Mouse (Mus musculus) right cerebral cortex, postnatal 10 days (tissue): ENCODE measurements at regions not wholly inside any gene's neighbourhood (a gene's known extent, or its start where the extent isn't known, plus 50 kb on each side); places are given as distances from the start of the nearest gene placed in this dataset.

Source experiments
- DNase-seq, 2 experiments: peaks; one replicate each; pipeline ENCODE4 v3.0.0; 2021; ENCODE audit warnings: low spot score in 2 of 2

GRCm38 (mm10) chr17:83935232-83935631 lies 87.5 kb upstream of the Haao start:
- DNase-seq, result no peak

DNA sequence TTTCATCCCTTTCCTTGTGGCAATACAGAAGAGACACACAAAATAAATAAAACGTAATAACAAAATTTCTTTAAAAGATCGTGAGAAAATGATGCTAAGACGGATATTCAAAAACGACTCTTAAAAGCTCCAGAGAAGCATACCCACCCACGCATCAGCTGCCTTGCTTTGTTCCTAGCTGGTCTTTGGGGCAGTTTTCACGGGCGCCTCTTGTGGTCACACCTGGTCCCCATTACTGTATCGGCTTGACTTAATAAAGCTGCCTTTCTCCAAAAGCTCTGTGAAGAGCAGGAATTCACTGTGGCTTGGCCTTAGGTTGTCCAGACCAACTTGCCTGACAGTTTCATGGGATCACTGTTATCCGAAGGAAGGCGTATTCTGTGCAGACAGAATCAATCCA lies 86.0 kb upstream of the Haao start:
- DNase-seq, result no peak

- DNase-seq, result no peak
Observed at GRCm38 (mm10) chr17:83930401-83930800, 82.6 kb upstream of the Haao start.

DNA sequence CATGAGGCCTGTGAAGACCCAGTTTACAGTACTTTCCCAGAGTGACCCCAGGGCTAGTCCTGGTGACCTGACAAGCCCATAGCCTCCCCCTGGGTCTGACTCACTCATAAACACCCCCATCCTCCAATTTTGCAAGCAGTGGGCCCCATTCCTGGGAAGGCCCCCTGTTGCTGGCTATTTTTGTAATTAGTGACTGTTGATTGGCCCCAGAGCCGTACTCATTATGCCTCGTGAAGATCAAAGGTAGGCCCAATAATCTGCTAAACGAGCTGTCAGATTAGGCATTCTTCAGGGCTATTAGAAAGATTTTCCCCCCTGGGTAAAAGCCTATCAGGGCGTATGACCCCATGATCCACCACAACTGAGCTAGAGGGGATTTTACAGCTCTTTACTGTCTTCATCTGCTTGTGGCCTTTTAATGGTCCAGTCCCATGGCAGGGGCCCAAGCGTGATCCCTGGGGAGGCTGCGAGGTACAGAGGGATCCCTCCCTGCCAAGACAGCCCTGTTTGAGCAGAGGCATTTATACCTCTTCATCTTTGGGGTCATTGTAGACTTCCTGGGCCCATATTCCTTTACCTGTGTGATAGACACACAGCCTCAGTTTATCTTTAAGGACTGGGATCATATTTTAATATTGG lies 80.1 kb upstream of the Haao start:
- DNase-seq, result no peak

- no peak for DNase-seq
Observed at GRCm38 (mm10) chr17:83924259-83924922, 76.6 kb upstream of the Haao start.

- no peak for DNase-seq
Observed at GRCm38 (mm10) chr17:83920894-83921293, 73.1 kb upstream of the Haao start.

DNA sequence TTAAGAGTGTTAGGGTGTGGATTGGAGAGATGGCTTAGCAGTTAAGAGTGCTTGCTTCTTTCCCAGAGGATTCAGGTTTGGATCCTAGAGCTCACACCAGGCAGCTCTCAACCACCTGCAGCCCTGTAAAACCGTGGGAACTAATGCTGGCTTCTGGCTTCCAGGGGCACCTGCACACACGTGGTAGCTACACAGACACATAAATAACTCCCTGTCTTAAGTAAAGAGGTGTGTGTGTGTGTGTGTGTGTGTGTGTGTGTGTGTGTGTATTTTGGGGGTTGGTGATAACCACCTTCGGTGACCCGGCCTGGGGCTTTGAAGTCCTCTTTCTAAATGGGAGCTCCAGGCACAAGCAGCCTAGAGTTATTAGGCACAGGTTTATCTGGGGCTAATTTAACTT lies 72.5 kb upstream of the Haao start:
- DNase-seq, result no peak

DNA sequence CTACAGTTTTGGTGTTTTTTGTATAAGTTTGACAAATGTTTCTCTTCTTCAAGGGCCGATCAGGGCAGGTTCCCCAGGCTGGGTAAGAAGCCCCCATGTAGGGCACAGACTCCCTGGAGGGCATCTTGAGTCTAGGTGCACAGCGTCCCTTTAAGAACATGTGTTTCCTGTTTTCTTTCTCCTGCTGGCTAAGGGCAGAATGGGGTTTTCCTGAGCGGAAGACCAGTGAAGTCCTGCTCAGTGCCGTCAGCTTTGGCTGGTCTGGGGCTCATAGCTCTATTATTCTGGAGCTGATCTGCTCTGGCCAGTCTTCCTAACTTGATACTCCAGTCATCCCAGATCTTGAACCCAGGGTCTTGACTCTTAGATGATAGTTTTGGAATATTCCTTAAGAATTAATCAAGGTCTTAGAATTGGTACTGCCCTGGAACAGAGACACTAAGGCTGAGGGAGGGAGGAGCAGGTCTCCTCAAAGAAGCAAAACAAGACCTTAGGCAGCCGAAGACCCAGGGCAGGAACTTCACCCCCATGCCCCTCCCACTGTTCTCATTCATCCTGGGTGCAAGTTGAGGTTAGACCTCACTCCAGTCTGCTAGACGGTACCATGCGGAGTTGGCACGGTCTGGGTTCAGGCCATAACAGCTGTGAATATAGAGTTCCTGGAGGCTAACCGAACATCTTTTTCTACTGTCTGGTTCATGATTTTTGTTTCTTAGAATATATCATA lies 70.8 kb upstream of the Haao start:
- no peak for DNase-seq

GRCm38 (mm10) chr17:83917781-83918180 lies 70.0 kb upstream of the Haao start:
- DNase-seq, result no peak

DNA sequence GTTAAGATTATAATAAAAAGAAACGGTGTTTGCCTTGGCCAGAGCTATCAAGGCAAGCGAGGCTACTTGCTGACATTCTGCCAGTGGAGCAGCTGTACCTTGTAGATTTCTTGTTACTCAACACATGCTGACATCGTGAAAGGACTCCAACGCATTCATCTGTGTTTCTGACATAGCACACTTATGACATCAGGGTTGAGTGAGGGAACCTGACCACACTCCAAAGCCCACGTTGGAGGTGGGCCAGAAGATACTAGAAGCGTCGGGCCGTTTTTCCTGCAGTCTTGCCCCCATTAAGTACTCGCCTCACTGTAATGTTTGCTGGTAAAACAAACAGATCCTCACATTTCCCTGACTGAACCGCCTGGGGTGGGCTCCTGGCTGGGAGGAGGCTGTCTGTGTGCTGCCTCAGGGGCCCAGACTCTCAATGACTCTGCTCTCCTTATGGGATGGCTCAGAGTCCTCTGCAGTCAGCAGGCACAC lies 69.0 kb upstream of the Haao start:
- DNase-seq, result no peak

GRCm38 (mm10) chr17:83915034-83915433 lies 67.3 kb upstream of the Haao start:
- no peak for DNase-seq

- no peak for DNase-seq
Observed at GRCm38 (mm10) chr17:83914603-83915002, 66.8 kb upstream of the Haao start.

DNA sequence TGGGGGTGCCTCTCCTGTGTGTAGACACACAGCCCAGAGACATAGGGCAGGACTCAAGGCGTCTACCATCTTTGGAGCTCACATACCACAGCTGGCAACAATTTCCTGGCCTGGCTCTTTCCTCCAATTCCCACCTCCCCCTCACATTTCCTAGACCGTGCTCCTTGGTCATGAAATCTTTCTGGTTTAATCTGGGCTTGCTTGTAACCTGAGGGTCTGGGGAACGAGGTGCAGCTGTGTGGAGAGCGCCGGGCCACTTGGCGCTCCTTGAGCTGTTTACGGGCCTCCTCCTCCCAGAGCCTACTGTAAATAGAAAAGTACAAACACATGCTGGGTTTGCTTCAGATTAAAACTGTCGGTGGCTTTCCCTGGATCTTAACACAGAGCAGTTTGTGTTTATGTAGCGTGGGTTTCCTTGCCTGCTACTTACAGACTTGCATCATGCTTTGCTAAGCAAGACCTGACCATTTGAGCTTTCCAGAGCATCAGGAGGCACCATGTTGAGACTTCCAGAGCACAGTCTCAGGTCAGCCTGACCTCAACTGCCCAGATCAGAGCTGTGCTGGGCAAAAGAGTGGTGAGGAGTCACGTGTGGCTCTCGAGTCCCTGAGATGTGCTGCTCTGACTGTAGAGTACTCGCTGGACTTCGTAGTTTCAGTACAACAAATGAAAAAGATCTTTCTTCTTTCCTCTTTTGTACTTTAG lies 66.1 kb upstream of the Haao start:
- no peak for DNase-seq

DNA sequence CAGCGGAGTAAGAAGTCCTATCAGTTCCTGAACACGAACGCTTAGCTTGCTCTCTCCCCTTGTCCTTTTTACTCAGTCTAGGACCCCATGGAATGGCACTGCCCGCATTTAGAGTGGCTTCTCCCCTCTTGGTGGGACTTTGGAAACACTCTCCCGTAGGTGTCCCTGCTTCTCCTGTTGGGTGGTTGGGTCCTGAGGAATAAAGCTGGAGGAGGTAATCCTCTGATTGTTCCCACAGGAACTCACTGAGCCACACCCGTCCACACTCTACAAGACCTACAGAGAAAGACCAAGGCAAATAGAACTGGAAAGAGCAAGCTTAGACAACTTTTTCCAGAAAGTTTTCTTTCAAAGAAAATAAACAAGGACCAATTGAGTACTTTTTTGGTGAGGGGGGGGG lies 64.7 kb upstream of the Haao start:
- no peak for DNase-seq

- no peak for DNase-seq
Observed at GRCm38 (mm10) chr17:83908811-83909210, 61.0 kb upstream of the Haao start.

GRCm38 (mm10) chr17:83907538-83907937 lies 59.8 kb upstream of the Haao start:
- DNase-seq, result no peak

GRCm38 (mm10) chr17:83906751-83907537 lies 59.2 kb upstream of the Haao start:
- DNase-seq, result no peak

DNA sequence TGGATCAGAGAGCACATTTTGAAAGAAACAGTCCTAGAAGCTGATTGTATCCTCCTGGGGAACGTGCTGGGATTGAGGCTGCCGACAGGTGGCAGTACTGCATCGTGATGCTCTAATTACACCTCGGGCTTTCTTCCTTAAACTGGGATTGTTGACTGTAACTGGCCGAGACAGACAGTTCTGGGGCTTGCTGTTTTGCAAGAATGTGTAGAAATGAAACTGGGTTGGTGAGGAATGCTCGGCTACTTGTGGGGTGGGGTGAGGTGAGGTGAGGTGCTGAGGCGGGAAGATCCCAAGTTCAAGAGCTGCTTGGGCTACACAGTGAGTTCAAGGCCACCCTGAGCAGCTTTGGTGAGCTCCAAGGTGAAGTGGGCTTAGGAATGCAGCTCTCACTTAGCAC lies 55.7 kb upstream of the Haao start:
- peak; percentile 74 to 82 for DNase-seq

DNA sequence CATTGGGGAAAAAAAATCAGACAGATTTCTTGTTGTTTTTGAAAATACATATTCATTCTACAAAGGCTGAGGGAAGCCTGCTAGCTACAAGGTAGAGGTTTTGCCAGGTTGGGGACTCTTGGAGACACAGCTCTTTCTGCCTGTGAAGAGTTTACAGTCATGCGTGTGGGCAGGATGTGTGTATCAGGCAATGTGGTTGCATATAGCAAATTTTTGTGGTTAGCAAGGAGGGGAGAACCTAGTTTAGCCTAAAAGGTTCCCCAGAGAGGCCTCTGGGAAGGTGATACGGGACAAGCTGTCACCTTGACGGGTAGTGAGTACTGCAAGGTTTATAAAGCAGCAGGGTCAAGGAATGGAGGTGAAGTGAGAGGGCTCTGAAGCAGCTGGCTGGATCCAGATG lies 54.8 kb upstream of the Haao start:
- no peak for DNase-seq

- no peak for DNase-seq
Observed at GRCm38 (mm10) chr17:83902091-83902490, 54.3 kb upstream of the Haao start.

GRCm38 (mm10) chr17:83899588-83900152 lies 51.9 kb upstream of the Haao start:
- DNase-seq, result no peak
